Mouse (Mus musculus) forebrain, postnatal 0 days (tissue): ENCODE measurements around the gene Mthfd1l. TPM values are rescaled to one million over a fixed set of nuclear protein-coding genes. Genes with fewer than 3 reads are reported as not detected.

Experiments
- ATAC-seq: fragments of 200-750 bp; cut with Nextera tagmentation; 2 replicates; pipeline ENCODE4 v1.8.0; 2017; ENCODE audit warnings: mild to moderate bottlenecking, moderate library complexity
- DNase-seq: peaks from one replicate; pipeline ENCODE4 v3.0.0-alpha.2; 2015
- H3K27ac ChIP-seq: fragments of 300-500 bp; sonication (generic); 2 replicates; pipeline ENCODE4 v1.5.1; 2014; ENCODE audit warnings: low read depth, mild to moderate bottlenecking, antibody characterized with exemption, low read length, moderate library complexity, mixed read lengths
- H3K27me3 ChIP-seq: fragments of 300-500 bp; sonication (generic); 2 replicates; pipeline ENCODE4 v1.6.1; 2014; ENCODE audit warnings: mild to moderate bottlenecking, low read length, mixed read lengths; ENCODE audit not compliant: insufficient read depth
- H3K36me3 ChIP-seq: fragments of 300-500 bp; sonication (generic); 2 replicates; pipeline ENCODE4 v1.6.1; 2014; ENCODE audit warnings: mild to moderate bottlenecking, moderate library complexity; ENCODE audit not compliant: insufficient read depth
- H3K4me1 ChIP-seq: fragments of 300-500 bp; sonication (generic); 2 replicates; pipeline ENCODE4 v1.6.1; 2014; ENCODE audit warnings: antibody characterized with exemption; ENCODE audit not compliant: insufficient read depth
- H3K4me2 ChIP-seq: fragments of 300-500 bp; sonication (generic); 2 replicates; pipeline ENCODE4 v1.6.1; 2014; ENCODE audit warnings: low read depth, mild to moderate bottlenecking, moderate library complexity
- H3K4me3 ChIP-seq: fragments of 300-500 bp; sonication (generic); 2 replicates; pipeline ENCODE4 v1.5.1; 2014; ENCODE audit warnings: low read depth, low read length, mixed read lengths
- H3K9ac ChIP-seq: fragments of 300-500 bp; sonication (generic); 2 replicates; pipeline ENCODE4 v1.6.1; 2014; ENCODE audit warnings: mild to moderate bottlenecking
- H3K9me3 ChIP-seq: fragments of 300-500 bp; sonication (generic); 2 replicates; pipeline ENCODE4 v1.6.1; 2016; ENCODE audit warnings: low read length
- CTCF ChIP-seq: sonication (generic); IDR thresholded peaks from 2 replicates; pipeline ENCODE4 v1.5.1; 2016; ENCODE audit warnings: antibody characterized with exemption, control low read depth, low read depth
- WGBS: fragments of 180-500 bp; shearing (Covaris S2); extraction: QIAGEN DNeasy Blood & Tissue Kit; methylation state at CpG from one replicate; pipeline ENCODE4 v1.1.7; 2014; 5-methylcytosine and 5-hydroxymethylcytosine counted together
- polyA plus RNA-seq: library from polyadenylated mRNA; unstranded; fragments of >200 nt; fragmentation: Nextera tagmentation; extraction: Ambion mirVana; gene quantifications from 2 replicates; pipeline ENCODE4 v1.2.1, GENCODE M21; 2015
- total RNA-seq: library from RNA; depleted of rRNA; stranded (reverse); fragments of >200 nt; gene quantifications from 2 replicates; pipeline ENCODE4 v1.2.3, GENCODE M21; 2014

Mthfd1l gene
- total and polyA plus RNA-seq, 2 experiments from 2014 or later = 5.9 to 9.1 TPM

DNA sequence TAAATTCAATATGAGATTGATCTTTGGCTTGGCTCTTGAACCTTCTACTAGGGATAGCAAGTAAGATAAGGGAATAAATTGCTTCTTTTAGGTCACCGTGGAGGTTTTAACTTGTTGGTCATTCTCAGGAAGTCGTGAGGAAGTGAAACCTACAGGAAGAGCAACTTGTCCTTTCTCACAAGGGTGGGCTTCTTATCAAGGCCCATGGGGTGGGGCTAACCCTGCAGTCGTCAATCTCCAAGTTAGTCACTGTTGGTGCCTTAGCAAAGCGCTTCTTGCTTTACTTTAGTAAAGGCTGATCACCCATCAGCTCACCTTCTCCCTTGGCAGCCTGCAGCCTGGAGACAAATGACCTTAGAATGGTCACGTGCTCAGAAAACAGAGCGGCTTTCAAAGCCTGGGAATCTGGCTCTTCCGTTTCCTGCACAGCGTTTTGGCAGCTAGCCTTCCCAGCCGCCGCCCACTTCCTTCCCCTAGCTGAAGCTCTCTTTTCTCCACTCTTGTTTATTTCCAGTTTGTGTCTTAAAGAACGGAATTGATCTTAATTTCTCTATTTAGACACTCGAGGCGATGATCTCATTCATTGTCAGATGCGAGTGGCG, 106.8 kb downstream of the Mthfd1l start:
- H3K36me3 ChIP-seq = no peaks in the 10 kb centered on the region
- ATAC-seq (peak; percentile 53; the same call in 1 of the 2 replicates), DNase-seq (peak; percentile 54)
- H3K4me1 ChIP-seq = no peaks in the 10 kb centered on the region
- H3K9ac ChIP-seq = no peak overlapping the region
- no peaks in the 10 kb centered on the region for H3K27me3 ChIP-seq
- TF ChIP-seq CTCF = no peak
- H3K4me3 ChIP-seq = no peak overlapping the region
- H3K4me2 ChIP-seq = peak overlapping the region; percentile 9; the same call in 1 of the 2 replicates
- WGBS = 46% methylated on average over 15 of the region's 15 CpGs
- H3K9me3 ChIP-seq = no peaks in the 10 kb centered on the region
- peak overlapping the region; percentile 51; the same call in 1 of the 2 replicates for H3K27ac ChIP-seq

DNA sequence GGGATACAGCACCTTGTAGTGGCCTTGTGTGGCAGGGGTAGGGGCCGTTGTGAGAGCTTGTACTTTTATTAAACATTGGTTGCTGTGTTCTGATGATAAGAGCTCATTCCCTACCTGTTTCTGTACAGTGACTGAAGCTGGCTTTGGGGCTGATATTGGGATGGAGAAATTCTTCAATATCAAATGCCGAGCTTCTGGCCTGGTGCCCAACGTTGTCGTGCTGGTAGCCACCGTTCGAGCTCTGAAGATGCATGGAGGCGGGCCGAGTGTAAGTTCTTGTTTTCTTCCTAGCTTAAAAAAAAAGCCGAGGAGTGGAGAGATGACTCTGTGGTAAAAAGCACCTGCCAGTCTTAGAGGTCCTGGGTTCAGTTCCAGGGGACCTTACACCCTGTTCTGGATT, 110.7 kb downstream of the Mthfd1l start:
- TF ChIP-seq CTCF = no peak
- Histone ChIP-seq H3K4me3 (no peak overlapping the region), H3K4me2 (no peak overlapping the region), H3K27me3 (no peaks in the 10 kb centered on the region), H3K9ac (no peak overlapping the region), H3K9me3 (no peaks in the 10 kb centered on the region), H3K36me3 (no peaks in the 10 kb centered on the region), H3K4me1 (no peaks in the 10 kb centered on the region), H3K27ac (no peak overlapping the region)
- no peak for ATAC-seq
- DNase-seq = no peak
- 85% methylated on average over 9 of the region's 9 CpGs for WGBS

DNA sequence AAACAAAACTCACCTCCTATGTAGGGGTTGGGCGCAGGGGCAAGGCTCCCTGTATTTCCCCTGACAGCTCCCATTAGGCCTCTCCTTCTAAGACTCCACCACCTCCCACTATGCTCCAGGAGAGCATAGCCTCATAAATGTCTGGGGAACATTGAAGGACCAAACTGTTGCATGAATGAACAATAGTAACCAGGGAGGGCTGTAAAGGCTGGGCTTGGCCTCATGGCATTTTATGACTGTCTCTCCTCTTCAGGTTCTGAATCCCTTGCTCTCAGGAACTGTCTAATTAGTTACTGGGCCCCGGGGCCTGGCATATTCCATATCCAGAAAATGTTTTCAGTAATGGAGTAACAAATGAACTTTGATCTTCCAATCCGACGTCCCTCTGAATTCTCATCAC, 112.0 kb downstream of the Mthfd1l start:
- no peaks in the 10 kb centered on the region for H3K27me3 ChIP-seq
- no peaks in the 10 kb centered on the region for H3K36me3 ChIP-seq
- no peaks in the 10 kb centered on the region for H3K4me1 ChIP-seq
- H3K9me3 ChIP-seq = no peaks in the 10 kb centered on the region
- DNase-seq (no peak), ATAC-seq (no peak)
- TF ChIP-seq CTCF = no peak
- no peak overlapping the region for H3K27ac ChIP-seq
- whole genome bisulfite sequencing = 71% methylated on average over 4 of the region's 4 CpGs
- no peak overlapping the region for H3K4me3 ChIP-seq
- no peak overlapping the region for H3K9ac ChIP-seq
- H3K4me2 ChIP-seq = no peak overlapping the region

DNA sequence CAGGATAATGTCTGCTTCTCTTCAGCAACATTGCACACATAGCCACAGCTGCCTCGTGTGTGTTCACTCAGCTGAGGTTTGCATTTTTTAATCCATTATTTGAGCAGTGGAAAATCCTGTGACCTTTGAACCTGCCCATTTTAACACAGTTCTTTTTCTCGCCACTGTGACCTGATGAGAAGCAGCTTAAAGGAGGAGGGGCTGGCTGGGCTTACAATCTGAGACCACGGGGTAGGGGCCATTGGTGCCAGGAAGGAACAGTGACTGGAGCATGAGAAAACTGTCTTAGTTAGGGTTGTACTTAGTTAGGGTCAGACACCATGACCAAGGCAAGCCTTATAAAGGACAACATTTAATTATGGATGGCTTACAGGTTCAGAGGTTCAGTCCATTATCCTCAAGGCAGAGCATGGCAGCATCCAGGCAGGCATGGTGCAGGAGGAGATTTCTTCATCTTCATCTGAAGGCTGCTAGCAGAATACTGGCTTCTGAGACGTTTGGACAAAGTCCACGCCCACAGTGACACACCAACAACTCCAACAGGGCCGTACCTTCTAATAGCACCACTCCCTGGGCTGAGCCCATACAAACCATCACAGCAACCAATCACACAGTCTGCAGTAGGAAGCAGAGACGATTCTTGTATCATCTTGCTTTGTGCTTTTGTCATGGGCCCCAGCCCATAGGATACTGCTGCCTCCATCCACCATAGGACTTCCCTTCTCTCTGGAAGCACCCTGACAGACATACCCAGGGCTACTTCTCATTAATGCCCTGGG, 112.6 kb downstream of the Mthfd1l start:
- TF ChIP-seq CTCF = no peak
- H3K27me3 ChIP-seq = no peaks in the 10 kb centered on the region
- H3K4me1 ChIP-seq = no peaks in the 10 kb centered on the region
- no peak for ATAC-seq
- H3K36me3 ChIP-seq = no peaks in the 10 kb centered on the region
- H3K9me3 ChIP-seq = no peaks in the 10 kb centered on the region
- 55% methylated on average over 7 of the region's 7 CpGs for WGBS
- DNase-seq = no peak
- H3K4me2 ChIP-seq = no peak overlapping the region
- H3K9ac ChIP-seq = no peak overlapping the region
- no peak overlapping the region for H3K27ac ChIP-seq
- no peak overlapping the region for H3K4me3 ChIP-seq

DNA sequence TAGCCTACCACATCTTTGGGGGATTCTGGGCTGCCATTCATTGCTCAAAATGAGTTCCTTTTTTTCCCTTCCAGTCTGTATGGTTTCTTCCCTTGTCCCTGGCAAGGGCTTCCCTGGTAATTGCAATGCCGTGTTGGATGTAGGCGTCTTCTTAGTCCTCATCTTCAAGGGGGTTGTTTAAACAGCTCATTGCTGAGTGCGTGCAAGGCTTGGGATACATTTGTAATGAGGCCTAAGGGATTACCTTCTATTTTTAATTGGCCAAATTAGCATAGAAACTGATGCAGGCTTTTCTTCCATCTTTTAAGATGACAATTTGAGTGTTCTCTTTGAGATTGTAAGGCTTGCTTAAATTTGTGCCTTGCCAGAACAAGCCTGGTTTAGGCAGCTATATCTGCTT, 114.6 kb downstream of the Mthfd1l start:
- no peak overlapping the region for H3K27ac ChIP-seq
- H3K9ac ChIP-seq = no peak overlapping the region
- no peaks in the 10 kb centered on the region for H3K27me3 ChIP-seq
- DNase-seq (no peak), ATAC-seq (peak; percentile 67)
- H3K36me3 ChIP-seq = no peaks in the 10 kb centered on the region
- WGBS = 23% methylated on average over 3 of the region's 3 CpGs
- no peak overlapping the region for H3K4me2 ChIP-seq
- no peaks in the 10 kb centered on the region for H3K4me1 ChIP-seq
- H3K4me3 ChIP-seq = no peak overlapping the region
- no peaks in the 10 kb centered on the region for H3K9me3 ChIP-seq
- no peak for TF ChIP-seq CTCF

DNA sequence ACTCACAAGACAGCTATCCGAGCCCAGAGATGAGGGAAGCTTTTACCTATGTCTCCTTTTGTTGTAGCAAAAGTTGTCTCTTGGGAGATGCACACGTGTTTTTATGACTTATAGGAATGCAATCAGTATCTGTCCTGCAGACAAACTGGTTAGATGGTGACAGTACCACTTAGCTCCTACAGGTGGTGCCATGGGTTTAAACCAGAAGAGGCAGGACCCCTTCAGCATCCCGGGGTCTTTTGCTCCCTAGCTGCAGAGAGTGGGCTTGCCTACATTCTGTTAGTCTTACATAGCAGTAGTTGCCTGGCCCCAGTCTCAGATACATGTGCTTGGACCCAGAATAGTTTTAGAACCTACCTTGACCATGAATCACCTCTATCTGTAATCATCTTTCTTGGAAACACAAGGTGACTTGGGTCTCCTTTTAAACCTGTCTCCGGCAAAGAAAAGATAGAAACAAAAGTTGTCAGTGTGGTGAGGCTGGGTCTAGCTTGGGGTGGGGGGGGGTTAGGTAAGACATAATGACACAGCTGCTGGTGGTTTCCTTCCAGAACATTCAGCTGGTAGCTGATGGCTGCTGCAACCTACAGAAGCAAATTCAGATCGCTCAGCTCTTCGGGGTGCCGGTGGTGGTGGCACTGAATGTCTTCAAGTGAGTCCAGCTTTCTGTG, 116.0 kb downstream of the Mthfd1l start:
- no peak overlapping the region for H3K9ac ChIP-seq
- no peak overlapping the region for H3K27ac ChIP-seq
- no peaks in the 10 kb centered on the region for H3K4me1 ChIP-seq
- peak; percentile 77 for TF ChIP-seq CTCF
- peak; percentile 47 for DNase-seq
- peak; percentile 53; the same call in 1 of the 2 replicates for ATAC-seq
- H3K36me3 ChIP-seq = no peaks in the 10 kb centered on the region
- WGBS = 74% methylated on average over 7 of the region's 7 CpGs
- no peak overlapping the region for H3K4me2 ChIP-seq
- no peak overlapping the region for H3K4me3 ChIP-seq
- no peaks in the 10 kb centered on the region for H3K27me3 ChIP-seq
- H3K9me3 ChIP-seq = no peaks in the 10 kb centered on the region

DNA sequence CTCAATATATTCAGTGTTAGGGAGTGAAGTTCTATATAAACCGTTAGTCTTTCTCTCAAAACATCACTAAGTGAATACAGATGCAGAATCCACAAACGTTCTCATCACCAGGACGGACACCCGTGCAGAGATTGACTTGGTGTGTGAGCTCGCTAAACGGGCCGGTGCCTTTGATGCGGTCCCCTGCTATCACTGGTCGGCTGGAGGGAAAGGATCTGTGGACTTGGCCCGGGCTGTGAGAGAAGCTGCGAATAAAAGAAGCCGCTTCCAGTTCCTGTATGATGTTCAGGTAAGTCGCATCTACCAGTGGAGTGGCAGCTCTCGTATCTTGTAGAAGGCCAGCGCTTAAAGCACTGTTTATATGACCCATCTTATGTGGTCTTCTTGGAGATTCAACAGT, 117.0 kb downstream of the Mthfd1l start:
- no peak for TF ChIP-seq CTCF
- DNase-seq = no peak
- Histone ChIP-seq H3K4me1 (no peaks in the 10 kb centered on the region), H3K9me3 (no peaks in the 10 kb centered on the region), H3K9ac (no peak overlapping the region), H3K36me3 (no peaks in the 10 kb centered on the region), H3K27ac (no peak overlapping the region), H3K27me3 (no peaks in the 10 kb centered on the region), H3K4me2 (no peak overlapping the region), H3K4me3 (no peak overlapping the region)
- WGBS = 77% methylated on average over 15 of the region's 15 CpGs
- no peak for ATAC-seq
